Mouse (Mus musculus) E14TG2a.4 (cell line): ENCODE measurements around the gene Krt1.

ENCODE experiments used
- H3K27me3 ChIP-seq: 2 replicates; pipeline ENCODE4 v1.6.1; 2014; ENCODE audit warnings: low read length, control low read depth; ENCODE audit not compliant: insufficient read depth
- H3K36me3 ChIP-seq: 2 replicates; pipeline ENCODE4 v1.6.1; 2014; ENCODE audit warnings: low read length, control low read depth; ENCODE audit not compliant: insufficient read depth
- H3K4me1 ChIP-seq: replicated peaks from 2 replicates; pipeline ENCODE4 v1.6.1; 2014; ENCODE audit warnings: low read depth, low read length, control low read depth
- H3K4me3 ChIP-seq: replicated peaks from 2 replicates; pipeline ENCODE4 v1.5.1; 2014; ENCODE audit warnings: mild to moderate bottlenecking, low read length
- H3K9me3 ChIP-seq: 2 replicates; pipeline ENCODE4 v1.6.1; 2014; ENCODE audit warnings: low read length, control low read depth
- CTCF ChIP-seq: conservative IDR thresholded peaks from 2 replicates; pipeline ENCODE4 v1.5.1; 2014; ENCODE audit warnings: low read length
- NANOG ChIP-seq: IDR thresholded peaks from 2 replicates; pipeline ENCODE4 v1.6.1; 2014; ENCODE audit warnings: borderline replicate concordance, low read length, mixed read lengths
- POU5F1 ChIP-seq: IDR thresholded peaks from 2 replicates; pipeline ENCODE4 v1.6.1; 2014; ENCODE audit warnings: low read length, borderline replicate concordance

Gene Krt1

GRCm38 (mm10) chr15:101859735-101860170 lies 9.2 kb upstream of the Krt1 start:
- Histone ChIP-seq H3K27me3 (peaks cover 74% of the 10 kb centered on the region), H3K9me3 (no peaks in the 10 kb centered on the region), H3K4me3 (peak overlapping the region; percentile 67), H3K36me3 (no peaks in the 10 kb centered on the region), H3K4me1 (peaks cover 29% of the 10 kb centered on the region)
- TF ChIP-seq NANOG (no peak), POU5F1 (no peak), CTCF (no peak)

GRCm38 (mm10) chr15:101858673-101859425 lies 8.3 kb upstream of the Krt1 start:
- no peak for TF ChIP-seq NANOG
- no peaks in the 10 kb centered on the region for H3K9me3 ChIP-seq
- H3K4me3 ChIP-seq: peak overlapping the region; percentile 67
- H3K27me3 ChIP-seq: peaks cover 81% of the 10 kb centered on the region
- no peaks in the 10 kb centered on the region for H3K36me3 ChIP-seq
- H3K4me1 ChIP-seq: peaks cover 36% of the 10 kb centered on the region

GRCm38 (mm10) chr15:101856696-101857095 lies 6.1 kb upstream of the Krt1 start:
- no peaks in the 10 kb centered on the region for H3K9me3 ChIP-seq
- TF ChIP-seq POU5F1 (no peak), CTCF (no peak), NANOG (no peak)
- peaks cover 41% of the 10 kb centered on the region for H3K4me1 ChIP-seq
- H3K4me3 ChIP-seq: no peak overlapping the region
- peaks cover 90% of the 10 kb centered on the region for H3K27me3 ChIP-seq
- H3K36me3 ChIP-seq: no peaks in the 10 kb centered on the region

- Histone ChIP-seq H3K27me3 (peaks cover 90% of the 10 kb centered on the region), H3K4me3 (no peak overlapping the region), H3K36me3 (no peaks in the 10 kb centered on the region), H3K4me1 (peaks cover 39% of the 10 kb centered on the region), H3K9me3 (no peaks in the 10 kb centered on the region)
- no peak for TF ChIP-seq CTCF
- no peak for TF ChIP-seq POU5F1
- no peak for TF ChIP-seq NANOG
These were observed 5.1 kb upstream of the Krt1 start for GRCm38 (mm10) chr15:101855732-101856131.

- peaks cover 90% of the 10 kb centered on the region for H3K27me3 ChIP-seq
- H3K4me3 ChIP-seq: no peak overlapping the region; the same call in 1 of the 2 replicates
- H3K4me1 ChIP-seq: peaks cover 28% of the 10 kb centered on the region
- H3K36me3 ChIP-seq: no peaks in the 10 kb centered on the region
- H3K9me3 ChIP-seq: no peaks in the 10 kb centered on the region
- TF ChIP-seq POU5F1: no peak
- TF ChIP-seq CTCF: no peak
- no peak for TF ChIP-seq NANOG
These were observed 3.7 kb upstream of the Krt1 start for GRCm38 (mm10) chr15:101854294-101854693.

- Histone ChIP-seq H3K27me3 (peaks cover 92% of the 10 kb centered on the region), H3K4me1 (peaks cover 18% of the 10 kb centered on the region), H3K9me3 (no peaks in the 10 kb centered on the region), H3K36me3 (no peaks in the 10 kb centered on the region), H3K4me3 (no peak overlapping the region)
- TF ChIP-seq POU5F1 (no peak), NANOG (peak; percentile 91), CTCF (no peak)
These were observed 2.0 kb upstream of the Krt1 start for GRCm38 (mm10) chr15:101852571-101852970.

- no peaks in the 10 kb centered on the region for H3K9me3 ChIP-seq
- H3K27me3 ChIP-seq: peaks cover 80% of the 10 kb centered on the region
- H3K4me1 ChIP-seq: peaks cover 13% of the 10 kb centered on the region
- H3K36me3 ChIP-seq: no peaks in the 10 kb centered on the region
- no peak for TF ChIP-seq CTCF
- no peak for TF ChIP-seq NANOG
- TF ChIP-seq POU5F1: no peak
- H3K4me3 ChIP-seq: peak overlapping the region; percentile 72
These were observed 4.6 kb downstream of the Krt1 start for GRCm38 (mm10) chr15:101845971-101846403.

- peaks cover 69% of the 10 kb centered on the region for H3K27me3 ChIP-seq
- H3K36me3 ChIP-seq: no peaks in the 10 kb centered on the region
- H3K4me1 ChIP-seq: peaks cover 13% of the 10 kb centered on the region
- H3K9me3 ChIP-seq: no peaks in the 10 kb centered on the region
- TF ChIP-seq CTCF: no peak
- no peak for TF ChIP-seq POU5F1
- no peak for TF ChIP-seq NANOG
- no peak overlapping the region for H3K4me3 ChIP-seq
These were observed 7.4 kb downstream of the Krt1 start for GRCm38 (mm10) chr15:101843192-101843591.

- Histone ChIP-seq H3K9me3 (no peaks in the 10 kb centered on the region), H3K27me3 (peaks cover 12% of the 10 kb centered on the region; the same call in 1 of the 2 replicates), H3K4me1 (peaks cover 5% of the 10 kb centered on the region), H3K4me3 (no peak overlapping the region), H3K36me3 (no peaks in the 10 kb centered on the region)
- peak; percentile 28 for TF ChIP-seq CTCF
- TF ChIP-seq POU5F1: no peak
These were observed 15.7 kb downstream of the Krt1 start for GRCm38 (mm10) chr15:101834784-101835328.
